Mouse (Mus musculus) forebrain, embryonic 10.5 days (tissue): Measurements from ENCODE around the gene Bicra. TPM values are rescaled to one million over a fixed set of nuclear protein-coding genes. Genes with fewer than 3 reads are reported as not detected.

Source experiments
- DNase-seq: peaks from one replicate; pipeline ENCODE4 v3.0.0-alpha.2; 2017; ENCODE audit warnings: low spot score; ENCODE audit errors: extremely low spot score
- H3K27ac ChIP-seq: fragments of 300-500 bp; sonication (generic); 2 replicates; pipeline ENCODE4 v1.5.1; 2016; ENCODE audit warnings: mild to moderate bottlenecking
- H3K27me3 ChIP-seq: fragments of 300-500 bp; sonication (generic); 2 replicates; pipeline ENCODE4 v1.6.1; 2016; ENCODE audit warnings: mild to moderate bottlenecking; ENCODE audit not compliant: poor library complexity, severe bottlenecking
- H3K36me3 ChIP-seq: fragments of 300-500 bp; sonication (generic); replicated peaks from 2 replicates; pipeline ENCODE4 v1.6.1; 2016; ENCODE audit warnings: mild to moderate bottlenecking, moderate library complexity
- H3K4me1 ChIP-seq: fragments of 300-500 bp; sonication (generic); 2 replicates; pipeline ENCODE4 v1.6.1; 2016
- H3K4me3 ChIP-seq: fragments of 300-500 bp; sonication (generic); 2 replicates; pipeline ENCODE4 v1.5.1; 2016; ENCODE audit warnings: mild to moderate bottlenecking, moderate library complexity
- H3K9me3 ChIP-seq: fragments of 300-500 bp; sonication (generic); 2 replicates; pipeline ENCODE4 v1.6.1; 2016; ENCODE audit warnings: mild to moderate bottlenecking, moderate library complexity
- WGBS: fragments of 180-500 bp; shearing (Covaris S2); methylation state at CpG from one replicate; pipeline ENCODE4 v1.1.7; 2016; 5-methylcytosine and 5-hydroxymethylcytosine counted together
- polyA plus RNA-seq: library from polyadenylated mRNA; unstranded; fragments of >200 nt; fragmentation: Nextera tagmentation; extraction: Ambion mirVana; gene quantifications from 2 replicates; pipeline ENCODE4 v1.2.1, GENCODE M21; 2016

The Bicra gene
- polyA plus RNA-seq, 1 experiment from 2014 or later = 7.7 TPM

DNA sequence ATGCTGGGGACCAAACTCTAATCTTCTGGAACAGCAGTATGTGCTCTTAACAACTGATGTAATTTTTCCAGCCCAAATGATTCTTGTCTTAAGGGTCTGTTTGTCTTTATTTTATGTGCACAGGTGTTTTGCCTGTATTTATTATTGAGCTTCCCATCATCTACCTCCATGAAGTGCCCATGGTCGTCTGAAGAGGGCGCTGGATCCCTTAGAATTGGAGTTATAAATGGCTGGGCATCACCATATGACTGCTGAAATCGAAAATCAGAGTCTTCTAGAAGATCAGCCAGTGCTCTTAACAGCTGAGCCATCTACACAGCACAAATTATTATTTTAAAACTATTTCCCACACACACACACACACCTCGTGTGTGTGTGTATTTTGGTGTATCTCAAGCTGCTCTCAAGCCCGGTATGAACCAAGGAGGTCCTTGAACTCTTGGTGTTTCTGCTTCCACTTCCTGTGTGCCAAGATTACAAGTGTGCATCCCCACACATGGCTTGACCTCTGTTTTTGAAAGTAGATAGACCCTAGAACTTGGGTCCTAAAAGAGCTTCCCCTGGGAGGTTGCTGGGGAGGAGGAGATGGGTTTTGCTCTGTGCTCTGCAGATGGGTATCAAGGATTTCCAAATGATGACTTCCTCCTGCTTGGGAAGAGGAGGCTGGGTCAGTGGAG, 8.9 kb upstream of the Bicra start:
- H3K27me3 ChIP-seq = peaks cover 20% of the 10 kb centered on the region
- no peak overlapping the region for H3K4me3 ChIP-seq
- 34% methylated on average over 5 of the region's 5 CpGs for WGBS
- peaks cover 8% of the 10 kb centered on the region for H3K9me3 ChIP-seq
- DNase-seq = no peak
- no peaks in the 10 kb centered on the region for H3K36me3 ChIP-seq
- no peak overlapping the region for H3K27ac ChIP-seq
- H3K4me1 ChIP-seq = peaks cover 15% of the 10 kb centered on the region

DNA sequence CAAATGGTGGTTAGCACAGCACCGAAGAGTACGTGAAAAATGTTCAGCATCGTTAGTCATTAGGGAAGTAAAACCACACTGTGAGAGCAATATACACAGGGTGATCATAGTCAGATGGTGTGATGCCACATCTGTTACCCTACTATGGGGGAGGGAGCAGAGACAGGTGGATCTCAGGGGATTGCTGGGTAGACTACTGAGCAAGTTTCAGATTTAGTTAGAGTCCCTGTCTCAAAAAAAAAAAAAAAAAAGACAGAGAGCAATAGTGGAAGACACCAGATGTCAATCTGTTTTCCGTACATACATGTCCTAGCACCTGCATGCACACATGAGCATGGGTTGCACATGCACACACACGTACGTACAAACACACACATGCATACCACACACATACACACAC, 7.9 kb upstream of the Bicra start:
- H3K27ac ChIP-seq = no peak overlapping the region
- 84% methylated on average over 6 of the region's 6 CpGs for WGBS
- no peak overlapping the region for H3K4me3 ChIP-seq
- peaks cover 13% of the 10 kb centered on the region for H3K4me1 ChIP-seq
- DNase-seq = no peak
- H3K9me3 ChIP-seq = no peaks in the 10 kb centered on the region
- peaks cover 10% of the 10 kb centered on the region for H3K27me3 ChIP-seq
- H3K36me3 ChIP-seq = no peaks in the 10 kb centered on the region

DNA sequence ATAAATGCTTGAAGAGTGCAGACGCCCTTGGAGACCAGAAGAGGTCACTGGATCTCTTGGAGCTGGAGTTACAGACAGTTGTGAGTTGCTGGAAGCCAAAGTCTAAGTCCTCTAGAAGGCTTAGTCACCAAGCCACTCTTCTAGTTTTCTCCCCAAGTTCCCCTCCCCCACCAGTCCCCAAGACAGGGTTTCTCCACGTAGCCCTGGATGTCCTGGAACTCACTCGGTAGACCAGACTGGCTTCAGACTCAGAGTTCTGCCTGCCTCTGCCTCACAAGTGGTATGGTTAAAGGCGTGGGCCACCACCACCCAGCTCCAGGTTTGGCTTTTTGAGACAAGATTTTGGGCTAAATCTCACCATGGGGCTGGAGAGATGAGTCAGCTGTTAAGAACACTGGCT, 7.2 kb upstream of the Bicra start:
- WGBS = 64% methylated on average over 4 of the region's 4 CpGs
- Histone ChIP-seq H3K4me3 (no peak overlapping the region), H3K27ac (no peak overlapping the region), H3K27me3 (0 out of 2 replicates have a peak, but pooled peaks cover 6% of the 10 kb centered on the region), H3K9me3 (no peaks in the 10 kb centered on the region), H3K36me3 (no peaks in the 10 kb centered on the region), H3K4me1 (peaks cover 16% of the 10 kb centered on the region)
- no peak for DNase-seq

DNA sequence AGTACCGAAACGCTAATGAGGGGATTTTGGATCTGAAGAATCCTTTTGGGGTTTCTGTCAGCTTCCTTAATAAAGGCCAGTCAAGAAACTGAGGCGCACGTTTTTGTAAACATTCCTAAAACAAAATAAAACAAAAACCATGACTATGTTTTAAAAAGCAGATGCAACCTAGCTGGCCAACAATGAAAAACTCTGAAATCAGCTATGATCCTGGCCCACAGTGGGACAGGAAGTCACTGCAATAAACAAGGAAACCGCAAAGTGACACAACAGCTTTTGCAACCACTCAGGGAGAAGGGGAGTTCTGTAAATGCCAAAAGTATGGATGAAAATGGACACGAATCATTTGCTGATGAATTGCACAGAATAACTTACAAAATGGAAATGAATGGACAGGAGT, 5.4 kb upstream of the Bicra start:
- DNase-seq = no peak
- H3K36me3 ChIP-seq = no peaks in the 10 kb centered on the region
- H3K27me3 ChIP-seq = no peaks in the 10 kb centered on the region
- peak overlapping the region; percentile 51 for H3K4me3 ChIP-seq
- H3K9me3 ChIP-seq = no peaks in the 10 kb centered on the region
- 0 out of 2 replicates have a peak overlapping the region, but pooled peaks have one; percentile 76 for H3K27ac ChIP-seq
- H3K4me1 ChIP-seq = peaks cover 31% of the 10 kb centered on the region
- 15% methylated on average over 6 of the region's 6 CpGs for WGBS

DNA sequence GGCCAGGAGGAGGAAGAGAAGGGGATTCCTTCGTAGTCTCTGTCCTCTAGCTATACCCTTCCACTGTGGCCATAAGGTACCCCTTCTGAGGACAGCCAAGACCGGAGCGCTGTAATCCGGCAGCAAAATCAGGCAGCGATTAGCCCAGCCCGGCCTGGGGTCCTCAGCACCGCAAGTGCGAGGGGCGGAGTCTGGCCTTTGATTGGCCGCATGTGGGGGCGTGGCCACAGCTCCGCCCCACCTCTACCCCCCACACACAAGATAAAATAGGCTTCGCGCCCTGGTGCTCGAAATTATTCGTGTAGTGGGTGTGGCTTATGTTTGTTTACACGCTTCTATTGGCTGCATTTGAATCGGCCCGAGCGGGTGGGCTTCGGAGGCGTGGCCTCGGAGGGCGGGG, 5.0 kb upstream of the Bicra start:
- DNase-seq = peak; percentile 95
- Histone ChIP-seq H3K4me3 (peak overlapping the region; percentile 51), H3K27ac (peak overlapping the region; percentile 76), H3K9me3 (no peaks in the 10 kb centered on the region), H3K27me3 (no peaks in the 10 kb centered on the region), H3K4me1 (peaks cover 31% of the 10 kb centered on the region), H3K36me3 (no peaks in the 10 kb centered on the region)
- WGBS = 0% methylated on average over 24 of the region's 24 CpGs

DNA sequence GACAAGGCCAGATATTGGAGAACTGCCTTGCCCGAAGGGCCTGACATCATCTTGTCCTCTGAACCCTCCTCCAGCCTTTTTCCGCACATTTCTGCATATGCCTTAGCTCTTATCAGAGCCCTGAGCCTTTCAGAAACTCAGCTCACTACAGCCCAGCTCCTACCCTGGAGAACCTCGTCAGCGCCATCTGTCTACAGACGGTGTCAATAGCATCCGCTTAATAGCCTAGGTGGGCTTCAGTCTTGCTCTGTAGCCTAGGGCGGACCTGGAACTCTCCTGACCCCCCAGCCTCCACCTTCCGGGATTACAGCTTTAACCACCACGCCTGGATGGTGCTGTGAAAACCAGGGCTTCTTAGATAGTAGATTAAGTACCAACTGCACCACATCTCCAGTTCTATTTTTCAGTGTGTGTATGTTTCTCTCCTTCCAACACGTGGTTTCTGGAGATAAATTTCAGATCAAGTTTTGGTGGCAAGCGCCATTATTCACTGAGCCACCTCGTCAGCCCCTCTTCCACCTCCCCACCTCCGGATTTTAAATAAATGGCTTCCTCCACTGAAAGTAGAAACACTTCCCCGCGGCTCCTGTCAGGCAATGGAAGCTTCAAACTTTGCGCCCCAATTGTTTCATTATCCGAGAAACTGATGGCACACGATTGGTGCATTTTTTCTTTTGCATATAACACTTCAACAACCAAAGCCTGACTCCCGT, 4.3 kb upstream of the Bicra start:
- Histone ChIP-seq H3K4me3 (peak overlapping the region; percentile 51), H3K27me3 (no peaks in the 10 kb centered on the region), H3K9me3 (no peaks in the 10 kb centered on the region), H3K4me1 (peaks cover 31% of the 10 kb centered on the region), H3K27ac (peak overlapping the region; percentile 76), H3K36me3 (no peaks in the 10 kb centered on the region)
- 8% methylated on average over 19 of the region's 19 CpGs for whole genome bisulfite sequencing
- peak; percentile 75 for DNase-seq

DNA sequence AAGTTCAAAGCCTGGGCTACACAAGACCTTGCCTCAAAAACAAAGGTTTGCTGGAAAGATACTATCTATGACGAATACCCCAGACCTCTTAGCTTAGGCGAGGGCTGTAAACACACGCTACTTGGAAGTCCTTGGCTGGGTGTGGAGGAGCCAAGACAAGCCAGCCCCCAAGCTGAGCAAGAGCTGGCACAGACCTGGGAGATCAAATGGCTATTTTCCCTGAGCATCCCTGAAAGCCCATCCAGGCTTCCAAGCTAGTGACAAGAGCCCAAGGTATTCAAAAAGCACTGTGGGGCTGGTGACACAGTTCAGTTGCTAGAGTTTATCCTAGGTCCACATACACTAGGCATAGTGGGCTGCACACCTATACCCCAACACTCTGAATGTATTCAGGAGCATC, 2.9 kb upstream of the Bicra start:
- peaks cover 41% of the 10 kb centered on the region for H3K4me1 ChIP-seq
- no peak overlapping the region; the same call in 1 of the 2 replicates for H3K4me3 ChIP-seq
- no peak for DNase-seq
- H3K27ac ChIP-seq = no peak overlapping the region
- 0 out of 2 replicates have a peak, but pooled peaks cover 3% of the 10 kb centered on the region for H3K9me3 ChIP-seq
- no peaks in the 10 kb centered on the region for H3K27me3 ChIP-seq
- 90% methylated on average over 3 of the region's 3 CpGs for WGBS
- no peaks in the 10 kb centered on the region for H3K36me3 ChIP-seq

DNA sequence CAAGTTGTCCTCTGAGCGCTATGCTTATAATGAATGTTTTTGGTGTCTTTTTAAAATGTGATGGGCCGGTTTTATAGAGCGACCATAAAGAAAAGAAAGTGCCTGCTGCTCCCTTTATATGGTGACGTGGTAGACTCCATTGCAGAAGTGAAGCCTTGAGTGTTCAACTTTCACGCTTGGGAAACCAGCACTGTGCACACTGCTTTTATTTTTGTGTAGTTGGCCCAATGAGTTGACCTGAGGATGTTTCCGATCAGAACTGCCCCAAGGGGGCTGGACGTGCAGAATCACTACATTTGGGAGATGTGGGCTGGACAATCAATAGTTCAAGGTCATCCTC, 1.8 kb upstream of the Bicra start:
- H3K36me3 ChIP-seq = no peaks in the 10 kb centered on the region
- DNase-seq = no peak
- H3K4me1 ChIP-seq = peaks cover 52% of the 10 kb centered on the region
- H3K27ac ChIP-seq = 0 out of 2 replicates have a peak overlapping the region, but pooled peaks have one; percentile 99
- 0 out of 2 replicates have a peak, but pooled peaks cover 3% of the 10 kb centered on the region for H3K9me3 ChIP-seq
- H3K27me3 ChIP-seq = no peaks in the 10 kb centered on the region
- 80% methylated on average over 7 of the region's 7 CpGs for WGBS
- H3K4me3 ChIP-seq = peak overlapping the region; percentile 97

DNA sequence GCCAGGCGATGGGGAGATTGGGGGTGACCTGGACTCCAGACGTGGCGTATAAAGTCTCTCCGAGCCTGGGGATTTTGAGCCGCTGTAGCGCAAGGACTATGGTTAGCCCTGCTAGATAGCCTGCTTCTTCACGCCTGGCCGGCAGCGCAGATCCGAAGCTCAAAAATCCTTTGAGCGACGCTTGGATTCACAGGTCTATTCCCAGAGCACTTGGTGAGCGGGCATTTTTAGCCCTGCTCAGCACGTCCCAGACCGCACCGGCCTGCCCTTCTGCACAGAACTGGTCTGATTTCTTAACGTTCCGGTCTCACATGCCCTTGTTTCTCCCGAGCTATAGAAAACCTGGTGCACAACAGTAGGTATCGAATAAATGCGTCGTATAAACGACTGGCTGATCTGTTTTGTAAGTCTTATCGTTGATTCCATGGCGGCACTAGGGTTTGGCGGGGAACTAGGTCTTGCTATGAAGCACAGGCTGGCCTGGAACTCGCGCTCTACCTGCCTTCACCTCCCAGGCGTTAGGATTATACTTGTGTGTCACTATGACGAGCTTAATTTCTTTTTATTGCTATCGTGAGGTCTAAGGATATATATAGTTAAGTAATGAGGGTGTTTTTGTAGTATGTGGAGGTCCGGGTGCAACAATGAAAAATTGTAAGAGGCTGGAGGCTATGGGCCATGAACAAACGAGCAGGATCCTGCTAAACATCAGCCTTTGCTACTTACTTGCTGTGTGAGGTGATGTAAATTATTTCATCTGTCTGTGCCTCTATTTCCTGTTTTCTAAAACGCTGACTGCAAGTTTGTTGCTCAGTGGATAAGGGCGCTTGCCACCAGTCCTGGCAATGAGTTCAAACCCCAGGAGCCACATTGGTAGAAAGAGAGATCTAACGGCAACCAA, 1.2 kb upstream of the Bicra start:
- 12% methylated on average over 36 of the region's 36 CpGs for WGBS
- H3K27me3 ChIP-seq = no peaks in the 10 kb centered on the region
- peaks cover 58% of the 10 kb centered on the region for H3K4me1 ChIP-seq
- no peaks in the 10 kb centered on the region for H3K36me3 ChIP-seq
- peak overlapping the region; percentile 97 for H3K4me3 ChIP-seq
- H3K27ac ChIP-seq = peak overlapping the region; percentile 99
- DNase-seq = no peak
- H3K9me3 ChIP-seq = 0 out of 2 replicates have a peak, but pooled peaks cover 3% of the 10 kb centered on the region

DNA sequence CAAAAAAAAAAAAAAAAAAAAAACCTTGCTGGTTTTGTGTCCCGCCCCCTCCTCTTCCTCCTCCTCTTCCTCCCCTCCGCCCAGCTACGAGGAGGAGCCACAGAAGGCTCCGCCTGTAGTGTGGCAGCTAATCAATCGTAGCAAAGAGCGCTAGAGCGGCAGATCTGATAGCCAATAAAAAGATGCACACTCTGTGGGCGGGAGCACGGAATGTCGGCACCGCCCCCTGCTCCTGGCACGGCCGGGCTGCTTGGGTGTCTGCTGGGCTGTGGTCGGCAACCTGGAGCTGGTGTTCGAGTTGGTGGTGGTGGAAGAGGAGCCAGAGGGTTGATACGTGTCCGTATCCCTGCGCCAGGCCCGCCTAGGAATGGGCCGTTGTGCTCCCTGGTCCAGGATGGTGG, 443 bp upstream of the Bicra start:
- H3K4me3 ChIP-seq = peak overlapping the region; percentile 97
- H3K27me3 ChIP-seq = no peaks in the 10 kb centered on the region
- H3K9me3 ChIP-seq = 0 out of 2 replicates have a peak, but pooled peaks cover 3% of the 10 kb centered on the region
- DNase-seq = peak; percentile 97
- peaks cover 63% of the 10 kb centered on the region for H3K4me1 ChIP-seq
- peak overlapping the region; percentile 99 for H3K27ac ChIP-seq
- peaks cover 3% of the 10 kb centered on the region for H3K36me3 ChIP-seq
- WGBS = under 1% methylated on average over 20 of the region's 20 CpGs

DNA sequence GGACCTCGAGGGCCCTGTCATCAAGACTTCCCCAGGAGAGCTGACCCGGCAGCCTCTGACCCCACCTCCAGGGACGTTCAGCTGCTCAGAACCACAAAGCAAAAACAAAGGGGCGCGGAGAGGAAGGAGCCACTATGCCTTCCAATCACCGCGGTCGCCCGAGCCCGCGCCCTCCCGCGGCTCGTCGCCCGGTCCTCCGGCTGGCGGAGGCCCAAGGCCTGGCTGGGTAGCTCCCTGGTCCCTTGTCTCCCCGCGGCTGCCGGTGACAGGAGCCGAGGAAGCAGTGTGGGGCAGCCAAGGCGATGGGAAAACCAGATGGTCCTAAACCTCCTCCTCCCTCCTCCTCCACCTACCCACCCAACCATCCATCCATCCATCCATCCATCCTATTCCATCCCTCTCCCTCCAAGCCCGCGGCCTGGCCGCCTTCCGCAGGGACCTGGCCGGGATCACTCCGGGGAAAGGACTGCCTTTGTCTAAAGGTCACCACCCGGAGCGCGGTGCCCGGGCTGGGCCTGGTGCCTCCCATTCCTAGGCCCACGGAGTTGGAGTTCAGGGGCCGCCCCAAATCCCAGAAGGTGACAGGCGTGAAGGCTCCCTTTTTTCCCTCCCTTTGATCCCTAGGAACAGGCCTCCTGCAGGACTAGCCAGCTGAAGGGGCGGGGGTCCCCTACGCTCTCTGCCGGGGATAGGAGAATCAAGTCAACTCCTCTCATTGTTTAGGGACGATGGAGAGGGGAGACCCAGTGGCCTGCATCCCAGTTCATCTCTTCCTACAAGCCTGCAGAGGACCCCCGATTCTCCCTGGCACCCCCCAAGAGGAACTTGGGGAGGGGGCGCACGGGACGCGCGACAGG, 1.0 kb downstream of the Bicra start:
- WGBS = under 1% methylated on average over 46 of the region's 46 CpGs
- Histone ChIP-seq H3K9me3 (0 out of 2 replicates have a peak, but pooled peaks cover 3% of the 10 kb centered on the region), H3K36me3 (peaks cover 15% of the 10 kb centered on the region), H3K4me1 (peaks cover 60% of the 10 kb centered on the region), H3K4me3 (peak overlapping the region; percentile 97), H3K27me3 (no peaks in the 10 kb centered on the region), H3K27ac (peak overlapping the region; percentile 99)
- peak; percentile 70 for DNase-seq

DNA sequence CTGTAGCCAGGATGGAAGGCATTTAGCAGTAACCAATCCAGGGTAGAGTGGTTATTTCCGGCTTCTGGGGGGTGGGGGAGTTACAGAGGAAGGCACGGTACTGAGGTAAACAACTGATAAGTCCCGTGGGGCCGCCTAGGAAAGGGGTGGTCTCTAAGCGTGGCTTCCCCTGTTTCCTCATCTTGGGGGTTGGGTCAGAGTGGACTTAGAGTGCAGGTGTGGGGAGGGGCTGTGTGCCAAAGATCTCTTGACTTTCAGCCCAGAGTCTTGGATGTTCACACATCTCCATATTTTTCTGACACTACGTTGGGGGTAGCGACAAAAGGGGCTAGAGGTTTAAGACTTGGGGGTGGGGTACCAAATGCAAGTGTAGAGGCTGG, 1.6 kb downstream of the Bicra start:
- Histone ChIP-seq H3K36me3 (peaks cover 15% of the 10 kb centered on the region), H3K4me3 (peak overlapping the region; percentile 97), H3K4me1 (peaks cover 59% of the 10 kb centered on the region), H3K9me3 (0 out of 2 replicates have a peak, but pooled peaks cover 3% of the 10 kb centered on the region), H3K27me3 (no peaks in the 10 kb centered on the region), H3K27ac (peak overlapping the region; percentile 99)
- WGBS = 7% methylated on average over 7 of the region's 7 CpGs
- peak; percentile 35 for DNase-seq
